Mouse (Mus musculus) G1E (cell line): ENCODE results near the gene Fam71b.

Experiments used
- CTCF ChIP-seq: IDR thresholded peaks from 2 replicates; pipeline ENCODE4 v1.5.1; 2012; ENCODE audit warnings: low read depth, low read length, inconsistent platforms, mixed read lengths
- GATA1 ChIP-seq: IDR thresholded peaks from 2 replicates; pipeline ENCODE4 v1.6.1; 2012; ENCODE audit warnings: borderline replicate concordance, low read length, inconsistent platforms, mixed read lengths
- TAL1 ChIP-seq: conservative IDR thresholded peaks from 2 replicates; pipeline ENCODE4 v1.6.1; 2012; ENCODE audit warnings: low read depth, low read length, inconsistent platforms, mixed read lengths

- TF ChIP-seq CTCF = no peak
- no peak for TF ChIP-seq TAL1
- TF ChIP-seq GATA1 = no peak
Observed at GRCm38 (mm10) chr11:46443152-46443551, 46.8 kb downstream of the Fam71b start.
